Mouse (Mus musculus): ENCODE data around the gene Dnajc2.

The Dnajc2 gene

GRCm38 (mm10) chr5:21739881-21740280 lies 45.2 kb downstream of the Dnajc2 start:
- no peak for DNase-seq

GRCm38 (mm10) chr5:21739120-21739519 lies 45.9 kb downstream of the Dnajc2 start:
- no peak for DNase-seq

- DNase-seq, result no peak
These were observed 47.4 kb downstream of the Dnajc2 start for GRCm38 (mm10) chr5:21737620-21738019.

GRCm38 (mm10) chr5:21736956-21737585 lies 48.0 kb downstream of the Dnajc2 start, which contains the start of gene Pmpcb:
Gene Pmpcb, plus strand, starts transcription at chr5:21737141.
- DNase-seq, result peak; percentile 94 to 97

- DNase-seq, result no peak
These were observed 49.0 kb downstream of the Dnajc2 start for GRCm38 (mm10) chr5:21736046-21736445.

GRCm38 (mm10) chr5:21735584-21735983 lies 49.5 kb downstream of the Dnajc2 start:
- DNase-seq, result peak; percentile 82 to 83

GRCm38 (mm10) chr5:21735100-21735499 lies 50.0 kb downstream of the Dnajc2 start:
- DNase-seq, result no peak

GRCm38 (mm10) chr5:21732930-21733329 lies 52.1 kb downstream of the Dnajc2 start:
- peak; percentile 89 to 91 for DNase-seq

GRCm38 (mm10) chr5:21732177-21732911 lies 52.7 kb downstream of the Dnajc2 start:
- peak; percentile 22 to 24 for DNase-seq

- DNase-seq, result no peak
These were observed 55.9 kb downstream of the Dnajc2 start for GRCm38 (mm10) chr5:21729107-21729506.

- DNase-seq, result no peak
These were observed 60.2 kb downstream of the Dnajc2 start for GRCm38 (mm10) chr5:21724872-21725271.

- no peak for DNase-seq
These were observed 60.6 kb downstream of the Dnajc2 start for GRCm38 (mm10) chr5:21724427-21724826.

GRCm38 (mm10) chr5:21719209-21719608 lies 65.8 kb downstream of the Dnajc2 start:
- DNase-seq, result no peak

- no peak for DNase-seq
These were observed 66.5 kb downstream of the Dnajc2 start for GRCm38 (mm10) chr5:21718546-21718945.

GRCm38 (mm10) chr5:21717165-21717715 lies 67.8 kb downstream of the Dnajc2 start:
- no peak for DNase-seq

GRCm38 (mm10) chr5:21714447-21714846 lies 70.6 kb downstream of the Dnajc2 start:
- no peak for DNase-seq

GRCm38 (mm10) chr5:21712127-21712715 lies 72.8 kb downstream of the Dnajc2 start:
- peak; percentile 25 to 48 for DNase-seq

GRCm38 (mm10) chr5:21708011-21708410 lies 77.0 kb downstream of the Dnajc2 start:
- peak; percentile 47 to 55 for DNase-seq

All from cerebellum, postnatal 10 days (tissue).